Mouse (Mus musculus) liver (tissue): Measurements from ENCODE around the gene Cnksr1.
"Not testable (repeated sequence)": the region's sequence is repeated elsewhere in the genome, so short reads cannot be mapped to it uniquely, and the experiment has no call there.

ENCODE experiments used
- DNase-seq: peaks from one replicate; pipeline ENCODE4 v3.0.0-alpha.2; 2020; ENCODE audit warnings: mixed read lengths

The Cnksr1 gene

GRCm38 (mm10) chr4:134238279-134238651 is at the start of gene Cnksr1:
Gene Cnksr1 (minus strand): TSS chr4:134238399.
- no peak for DNase-seq

GRCm38 (mm10) chr4:134287575-134288025 is 49.4 kb upstream of the Cnksr1 start, which contains the start of gene Pdik1l:
Gene Pdik1l (minus strand): TSS chr4:134287895.
- DNase-seq, result peak; percentile 85

GRCm38 (mm10) chr4:134287168-134287564 is 49.0 kb upstream of the Cnksr1 start:
- DNase-seq, result peak; percentile 96

DNA sequence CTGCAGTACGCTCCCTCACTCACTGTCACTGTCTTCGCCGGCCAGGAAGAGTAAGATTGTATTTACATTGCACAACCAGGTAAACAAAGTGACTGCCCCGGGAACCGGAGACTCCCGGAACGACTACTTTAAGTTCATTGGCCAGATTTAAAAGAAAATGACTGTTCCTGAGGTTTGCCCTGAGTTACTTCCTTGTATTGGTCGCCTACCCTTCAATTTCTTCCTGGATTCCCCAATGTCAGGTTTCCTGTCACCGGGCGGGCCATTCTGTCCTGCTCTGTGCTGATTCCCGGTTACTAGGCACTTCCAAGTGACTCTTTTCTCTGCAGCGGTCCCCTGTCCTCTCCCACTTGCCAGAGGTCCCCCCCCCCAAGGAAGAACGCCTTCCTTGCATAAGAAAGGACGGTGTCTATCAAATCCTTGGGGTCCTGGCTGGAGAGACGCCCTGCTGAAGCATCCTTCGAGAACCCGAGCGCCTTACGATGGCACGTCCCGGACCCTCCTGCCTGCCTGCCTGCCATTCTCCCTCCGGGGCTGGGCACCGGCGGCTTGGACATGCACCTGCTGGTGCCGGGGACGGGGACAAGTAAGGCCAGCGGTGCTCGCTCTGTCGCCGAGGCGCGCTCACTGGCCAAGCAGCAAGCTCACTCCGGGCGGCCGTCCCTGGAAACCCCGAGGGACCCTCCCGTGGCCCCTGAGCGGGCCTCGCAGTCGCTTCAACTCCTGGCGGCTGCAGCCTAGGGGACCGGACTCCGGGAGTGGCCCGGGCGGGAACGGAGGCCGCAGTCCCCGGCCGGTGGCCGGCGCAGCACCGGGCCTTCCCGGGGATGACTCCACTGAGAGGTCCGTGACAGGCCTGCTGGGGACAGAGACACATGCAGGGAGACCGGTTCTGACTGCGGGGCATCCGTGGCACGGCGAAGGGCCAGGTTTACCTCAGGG is 48.3 kb upstream of the Cnksr1 start:
- peak; percentile 54 for DNase-seq

DNA sequence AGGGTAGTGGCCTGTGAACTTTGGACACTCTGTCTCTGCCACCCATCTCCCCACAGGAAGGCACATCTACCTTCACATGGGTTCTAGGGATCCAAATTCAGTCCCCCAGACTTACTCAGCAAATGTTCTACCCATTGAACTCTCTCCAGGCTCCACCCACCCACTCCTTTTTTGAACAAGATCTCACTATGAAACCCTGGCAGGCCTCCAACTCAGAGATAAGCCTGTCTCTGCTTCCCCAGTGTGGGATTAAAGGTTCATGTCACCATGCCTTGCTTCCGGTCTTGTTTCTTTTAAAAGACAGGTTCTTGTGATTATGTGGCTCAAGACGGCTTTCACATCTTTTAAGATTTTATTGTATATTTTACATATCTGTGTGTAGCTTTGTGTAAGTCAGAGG is 46.7 kb upstream of the Cnksr1 start:
- peak; percentile 84 for DNase-seq

DNA sequence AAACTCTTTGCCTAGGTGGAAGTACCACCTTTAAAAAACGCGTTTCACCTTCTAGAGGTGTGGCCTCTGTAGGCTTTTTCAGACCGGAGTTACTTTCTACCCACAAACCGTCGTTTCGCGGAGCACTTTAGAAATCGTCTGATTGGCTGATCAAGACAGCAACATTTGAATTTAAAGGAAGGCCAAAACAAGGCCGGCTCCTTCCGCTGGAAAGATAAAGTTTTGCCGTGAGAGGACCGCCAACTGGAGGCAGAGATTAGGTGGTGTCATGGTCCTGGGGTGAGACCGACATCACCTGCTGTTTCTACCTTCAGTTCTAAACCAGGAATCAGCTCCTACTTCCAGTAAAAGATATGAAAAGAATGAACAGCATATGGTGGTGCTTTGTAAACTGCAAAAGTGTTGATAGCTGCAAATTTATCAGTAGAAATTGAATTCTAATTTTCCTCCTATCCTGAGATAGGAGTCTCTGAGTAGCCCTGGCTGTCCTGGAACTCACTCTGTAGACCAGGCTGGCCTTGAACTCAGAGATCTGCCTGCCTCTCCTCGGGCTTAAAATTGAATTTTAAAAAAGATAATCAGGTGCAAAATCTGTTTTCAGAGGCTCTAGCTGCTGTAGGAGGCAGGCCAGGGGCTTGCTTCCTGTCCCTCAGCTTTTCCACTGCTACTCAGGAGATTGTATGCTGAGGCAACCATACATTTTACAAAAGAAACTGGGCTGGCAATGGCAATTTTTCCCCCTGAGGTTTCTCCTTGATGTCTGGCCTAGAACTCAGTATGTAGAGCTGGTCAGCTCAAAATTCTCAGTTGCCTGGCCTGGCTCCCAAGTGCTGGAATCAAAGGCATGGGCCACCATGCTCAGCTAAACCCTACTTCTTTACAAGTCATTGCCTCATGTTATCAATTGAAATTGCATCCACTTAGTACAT is 35.5 kb upstream of the Cnksr1 start:
- DNase-seq, result peak; percentile 85

DNA sequence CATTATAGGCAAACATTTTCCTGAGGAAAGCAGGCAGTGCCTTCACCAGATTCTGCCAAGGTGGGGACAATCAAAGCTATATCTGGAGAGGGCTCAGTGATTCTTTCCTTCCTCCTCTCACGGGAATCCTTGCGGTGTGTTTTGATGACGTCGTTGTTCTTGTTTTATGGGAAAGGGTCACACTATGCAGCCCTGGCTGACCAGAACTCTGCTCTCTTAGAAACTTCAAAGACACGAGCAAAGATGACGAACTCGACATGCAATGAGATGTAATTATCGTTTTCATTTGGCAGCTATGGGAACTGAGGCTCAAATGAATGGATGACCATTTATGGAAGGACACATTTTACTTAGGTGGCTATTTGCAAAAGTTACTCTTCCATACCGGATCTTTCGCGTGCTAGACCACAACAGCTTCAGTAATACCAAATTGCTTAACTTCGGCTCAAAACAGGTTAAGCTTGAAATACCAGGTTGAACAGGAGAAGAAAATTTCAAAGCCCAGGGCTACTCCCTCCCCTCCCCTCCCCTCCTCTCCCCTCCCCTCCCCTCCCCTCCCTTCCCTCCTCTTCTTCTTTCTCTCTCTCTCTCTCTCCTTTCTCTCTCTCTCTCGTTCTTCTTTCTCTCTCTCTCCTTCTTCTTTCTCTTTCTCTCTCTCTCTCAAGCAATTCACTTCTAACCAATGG is 34.7 kb upstream of the Cnksr1 start:
- DNase-seq, result no peak

DNA sequence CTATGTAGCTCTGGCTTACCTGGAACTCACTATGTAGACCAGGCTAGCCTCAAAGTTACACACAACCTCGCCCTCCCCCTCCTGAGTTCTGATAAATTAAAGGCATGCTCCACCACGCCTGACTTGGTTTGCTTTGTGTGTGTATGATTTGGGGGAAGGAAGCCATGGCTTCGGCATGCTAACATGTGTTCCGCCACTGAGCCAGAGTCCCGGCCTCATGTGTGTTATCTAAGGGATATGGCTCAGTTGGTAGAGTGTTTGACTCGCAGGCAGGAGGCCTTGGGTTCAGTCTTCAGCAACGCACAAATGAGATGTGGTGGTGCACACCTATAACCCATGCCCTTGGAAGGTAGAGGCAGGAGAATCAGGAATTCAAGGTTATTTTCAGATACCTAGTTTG is 33.8 kb upstream of the Cnksr1 start:
- no peak for DNase-seq

DNA sequence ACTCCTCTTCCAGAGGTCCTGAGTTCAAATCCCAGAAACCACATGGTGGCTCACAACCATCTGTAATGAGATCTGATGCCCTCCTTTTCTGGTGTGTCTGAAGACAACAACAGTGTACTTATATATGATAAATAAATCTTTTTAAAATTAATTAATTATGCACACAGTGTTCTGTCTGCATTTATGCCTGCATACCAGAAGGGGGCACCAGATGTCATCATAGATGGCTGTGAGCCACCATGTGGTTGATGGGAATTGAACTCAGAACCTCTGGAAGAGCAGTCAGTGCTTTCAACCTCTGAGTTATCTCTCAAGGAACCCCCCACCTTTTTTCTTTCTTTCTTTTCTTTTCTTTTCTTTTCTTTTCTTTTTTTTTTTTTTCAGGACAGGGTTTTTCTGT is 31.4 kb upstream of the Cnksr1 start:
- not testable (repeated sequence) for DNase-seq

GRCm38 (mm10) chr4:134268102-134268655 is 30.0 kb upstream of the Cnksr1 start:
- no peak for DNase-seq

DNA sequence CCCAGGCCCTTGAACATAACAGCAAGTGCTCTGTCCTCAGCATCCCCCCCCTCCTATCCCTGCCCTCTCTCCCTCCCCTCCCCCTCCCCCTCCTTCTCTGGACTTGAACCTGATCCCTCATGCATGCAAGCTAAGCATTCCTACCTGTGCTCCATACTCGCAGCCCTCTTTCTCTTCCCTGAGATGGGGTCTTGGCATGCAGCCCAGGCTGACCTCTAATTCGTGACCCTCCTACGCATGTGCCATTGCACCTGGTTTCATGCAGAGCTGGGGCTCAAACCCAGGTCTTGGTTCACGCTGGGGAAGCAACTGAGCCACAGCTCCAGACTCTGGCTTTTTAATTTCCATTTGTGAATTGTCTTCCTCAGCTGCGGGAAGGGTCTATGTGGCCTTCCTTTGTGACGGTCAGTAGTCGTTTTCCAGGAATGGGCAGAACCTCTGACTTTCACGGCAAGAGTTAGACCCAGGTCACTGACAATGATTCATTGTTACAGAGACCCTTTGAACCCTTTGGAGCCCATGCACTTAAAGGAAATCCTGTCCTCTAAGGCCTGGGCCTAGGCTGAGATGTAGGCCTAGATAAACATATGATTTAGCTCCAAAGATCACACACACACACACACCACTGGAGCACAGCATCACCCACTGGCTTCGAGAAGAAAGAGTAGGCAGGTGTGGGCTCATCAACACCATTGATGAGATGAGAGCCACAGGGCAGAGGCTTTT is 27.8 kb upstream of the Cnksr1 start:
- no peak for DNase-seq

DNA sequence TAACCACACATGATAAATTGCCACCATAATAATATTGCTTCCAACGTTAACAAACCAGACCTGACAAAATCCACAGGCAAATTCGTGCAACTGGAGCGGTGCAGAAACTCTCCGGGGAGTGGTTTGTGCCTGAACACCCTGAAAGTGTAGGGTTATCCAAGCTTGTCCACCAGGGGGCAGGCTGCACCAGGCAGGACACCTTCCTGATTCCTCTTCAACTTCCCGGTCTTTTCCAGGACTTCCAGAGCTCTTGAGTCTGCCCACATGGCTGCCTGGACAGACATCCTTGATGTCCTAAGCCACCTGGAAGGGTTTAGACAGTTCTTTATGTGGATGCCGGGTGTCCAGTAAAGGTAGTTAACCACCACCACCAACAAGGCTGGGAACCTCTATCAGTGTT is 25.0 kb upstream of the Cnksr1 start:
- DNase-seq, result peak; percentile 66

DNA sequence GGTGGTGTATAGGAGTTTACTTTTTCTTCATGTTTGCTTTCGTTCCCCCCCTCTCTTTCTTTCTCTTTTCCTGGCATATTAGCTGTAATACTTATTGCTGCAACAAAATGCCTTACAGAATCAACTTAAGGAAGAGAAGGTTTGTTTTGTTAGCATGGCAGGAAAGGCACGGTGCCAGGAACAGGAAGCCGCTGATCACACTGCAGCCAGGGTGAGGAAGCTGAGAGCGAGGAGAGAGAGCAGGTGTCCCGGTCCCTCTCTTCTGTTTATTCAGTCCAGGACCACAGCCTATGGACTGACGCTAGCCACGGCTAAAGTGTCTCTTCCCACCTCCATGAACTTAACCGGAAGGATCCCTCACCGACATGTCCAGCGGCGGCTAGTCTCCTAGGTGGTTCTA is 20.2 kb upstream of the Cnksr1 start:
- no peak for DNase-seq

DNA sequence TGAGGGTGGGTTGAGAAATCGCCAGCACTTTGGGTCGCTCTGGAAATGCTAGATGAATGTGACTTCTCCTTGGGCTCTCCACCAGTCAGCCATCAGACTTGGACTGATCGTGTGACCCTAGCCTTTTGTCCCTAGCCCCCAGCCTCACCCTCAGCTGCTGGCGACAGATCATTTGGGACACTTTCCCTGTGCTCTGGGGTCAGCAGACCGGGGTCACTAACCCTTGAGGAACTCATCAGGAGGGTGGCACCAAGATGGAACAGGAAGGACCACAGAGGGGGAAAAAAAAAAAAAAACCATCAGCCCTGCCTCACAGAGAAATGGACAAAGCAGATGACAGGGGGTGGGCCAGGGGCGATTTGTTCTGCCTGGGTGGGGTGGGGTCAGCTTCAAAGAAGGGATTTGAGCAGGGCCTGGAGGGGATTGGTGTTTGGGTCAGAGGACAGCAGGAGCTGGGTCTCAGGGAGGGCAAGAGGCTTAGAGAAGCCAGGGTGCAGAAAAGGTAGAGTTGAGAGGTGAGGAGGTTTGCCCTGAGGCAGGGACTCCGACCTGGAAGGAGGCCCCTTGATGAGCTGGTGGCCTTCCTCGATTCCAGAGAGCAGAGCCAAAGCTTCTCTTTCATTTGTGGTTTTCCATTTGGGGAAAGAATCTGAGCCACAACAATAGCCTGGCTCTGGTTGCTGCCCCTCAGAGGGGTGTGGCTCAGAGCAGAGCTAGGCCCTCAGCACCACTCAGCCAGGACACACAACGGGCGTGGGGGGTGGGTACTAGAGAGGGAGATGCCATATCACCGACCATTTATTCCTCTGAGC is 19.2 kb upstream of the Cnksr1 start:
- DNase-seq, result no peak

DNA sequence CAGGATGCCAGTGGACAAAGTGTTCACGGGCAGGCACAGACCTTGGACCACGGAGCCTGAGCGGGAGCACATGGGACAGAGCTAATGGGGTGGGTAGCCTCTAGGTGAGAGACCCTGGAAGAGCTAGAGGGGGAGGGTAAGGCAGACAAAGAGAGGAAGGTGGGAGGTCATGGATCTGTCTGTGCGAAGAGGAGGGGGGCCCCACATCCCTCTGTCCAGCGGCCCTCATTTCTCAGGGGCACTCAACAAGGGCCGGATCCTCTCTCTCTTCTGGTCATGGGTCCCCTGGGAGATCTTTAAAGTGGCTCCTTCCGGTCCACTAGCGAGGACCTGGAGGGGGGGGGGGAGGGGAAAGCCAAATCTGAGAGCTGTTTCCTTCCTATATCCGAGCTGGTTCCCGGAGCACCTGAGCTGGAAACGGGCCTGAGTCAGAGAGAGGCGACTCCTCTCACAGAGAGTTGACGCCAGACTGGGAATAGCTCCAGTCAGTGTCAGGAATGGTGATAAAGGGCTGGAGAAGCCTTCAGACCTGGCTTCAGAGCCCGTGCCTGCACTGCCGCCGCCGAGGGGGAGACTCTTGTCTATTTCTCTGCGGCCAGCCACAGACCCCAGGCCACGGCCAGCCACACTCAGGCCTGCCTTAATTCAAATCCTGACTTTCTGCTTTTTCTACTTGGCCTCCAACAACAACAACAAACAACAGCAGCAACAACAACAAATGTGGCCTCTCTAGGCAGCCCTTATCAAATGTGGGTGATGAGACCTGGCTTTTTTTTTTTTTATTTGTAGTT is 18.4 kb upstream of the Cnksr1 start:
- no peak for DNase-seq

- DNase-seq, result no peak
These were observed 17.7 kb upstream of the Cnksr1 start for GRCm38 (mm10) chr4:134255854-134256253.

DNA sequence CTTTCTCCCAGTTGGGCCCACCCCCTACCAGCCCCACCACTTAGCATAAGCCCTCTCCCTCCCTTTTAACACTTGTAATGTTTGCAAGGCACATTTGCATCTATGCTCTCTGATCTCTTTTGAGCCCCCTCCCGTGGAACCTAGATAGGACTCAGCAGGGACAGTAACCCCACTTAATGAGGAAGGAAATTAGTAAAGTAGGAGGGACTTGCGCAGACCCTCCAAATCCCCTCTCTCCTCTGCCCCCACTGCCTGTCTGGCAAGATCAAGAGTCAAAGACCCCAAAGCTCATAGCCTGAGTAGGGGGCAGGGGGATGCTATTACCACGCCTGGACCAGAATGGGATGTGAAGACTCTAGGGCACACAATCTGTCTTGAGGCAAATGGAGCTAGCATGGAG is 16.6 kb upstream of the Cnksr1 start:
- DNase-seq, result no peak

DNA sequence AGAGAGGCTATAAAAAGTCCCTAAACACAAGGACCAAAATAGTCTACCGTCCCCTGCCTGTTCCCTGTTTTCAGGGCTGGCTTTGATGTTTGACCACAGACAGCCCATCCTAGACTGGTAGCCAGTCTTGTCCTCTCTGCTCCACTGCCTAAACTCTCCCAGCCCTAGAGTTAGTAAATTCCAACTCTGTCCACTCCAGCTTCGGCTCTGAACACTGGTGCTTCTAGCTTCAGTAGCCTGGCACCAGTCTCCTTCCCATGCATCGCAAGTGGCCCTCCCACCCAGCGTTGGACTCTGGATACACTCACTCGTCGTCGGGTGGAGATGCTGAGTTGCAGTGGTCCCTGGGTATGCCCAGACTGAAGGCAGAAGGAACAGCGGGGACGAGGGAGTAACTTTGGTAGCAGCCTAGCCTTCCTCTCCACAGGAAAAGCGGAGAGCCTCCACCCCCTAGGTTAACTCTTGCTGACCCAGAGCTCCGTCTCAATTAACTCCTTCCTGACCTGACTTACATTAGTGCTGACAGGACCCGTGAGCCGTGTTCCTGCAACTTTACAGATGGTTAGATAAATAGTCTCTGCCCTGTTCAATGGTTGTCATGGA is 15.6 kb upstream of the Cnksr1 start, which contains the start of gene Grrp1:
Grrp1 (minus strand) TSS at position 385 of the 603 bp plus-strand sequence.
- DNase-seq, result no peak

DNA sequence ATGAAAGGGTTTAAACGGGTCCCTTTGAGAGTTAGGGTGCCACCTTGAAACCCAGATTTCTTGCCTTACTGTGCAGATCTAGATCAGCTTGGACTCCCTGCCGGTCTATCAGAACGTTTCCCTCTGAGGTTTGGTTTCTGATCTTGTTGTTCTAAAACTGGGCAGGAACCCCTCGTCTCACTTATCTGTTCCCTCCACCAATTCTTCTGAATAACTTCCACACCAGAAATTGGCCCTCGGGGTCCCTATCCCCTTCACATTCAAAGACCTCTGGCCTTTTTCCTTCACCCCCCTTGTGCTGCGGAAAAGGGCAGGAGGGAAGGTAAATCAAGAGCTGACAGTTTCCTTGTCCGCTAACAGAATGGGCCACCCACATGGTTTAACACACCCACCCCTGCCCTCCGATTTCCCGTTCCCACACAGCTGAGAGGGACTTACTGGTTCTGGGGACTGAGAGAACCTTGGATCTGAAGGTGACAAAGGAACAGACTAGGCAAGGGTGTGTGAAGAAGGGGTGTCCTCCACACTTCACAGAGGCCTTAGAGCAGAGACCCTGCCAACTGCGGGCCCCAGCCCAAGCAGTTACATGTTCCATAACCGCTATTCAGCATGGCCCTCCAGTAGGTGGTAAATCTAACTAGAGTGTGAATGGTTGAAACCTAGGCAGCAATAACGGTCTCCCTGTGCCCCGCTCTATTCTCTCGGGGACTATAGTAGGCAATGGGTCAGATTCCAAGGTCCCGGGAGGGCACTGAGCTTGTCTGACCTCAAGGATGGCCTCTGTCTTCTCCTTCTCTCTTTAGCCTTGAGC is 14.9 kb upstream of the Cnksr1 start:
- DNase-seq, result no peak
